7 mouse cellular contexts compared by ENCODE assay signal in the genomic region with DNA sequence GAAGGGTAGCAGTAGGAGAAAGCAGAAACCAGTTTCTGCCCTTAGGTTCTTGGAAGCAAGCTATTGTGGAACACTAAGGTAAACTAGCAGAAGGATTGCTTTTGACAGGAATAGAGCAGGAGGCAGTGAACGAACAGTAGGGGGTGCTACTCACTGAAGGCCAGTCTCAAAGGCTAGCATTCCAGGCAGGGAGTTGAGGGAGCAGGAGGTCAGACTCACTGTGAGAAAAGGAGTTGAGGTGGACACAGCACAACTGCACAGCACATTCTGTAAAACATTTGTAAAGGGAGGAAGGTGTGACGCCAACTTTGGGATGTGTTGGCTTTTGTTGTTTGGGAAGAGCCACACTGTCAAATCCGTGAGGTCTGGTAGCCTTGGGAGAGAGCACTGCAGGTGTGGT. TPM values are rescaled to one million over a fixed set of nuclear protein-coding genes. Genes with fewer than 3 reads are reported as not detected.
DNase-seq lines count a peak whose midpoint lies in the region; ATAC-seq and TF ChIP-seq lines count a peak whose summit lies in the region.

No protein-coding gene starts in this region.

- peak in 1 of 2 experiments; percentile 37 for DNase-seq in spleen, adult 2 months (ENCODE audit: low read depth in 1 of 2, low spot score in 2 of 2)
- no peak for DNase-seq in spleen, adult 12 weeks (ENCODE audit: low spot score)
- peak; percentile 66 for DNase-seq in adrenal gland, adult 8-10 months
- DNase-seq in embryo, embryonic 11.5 days (ENCODE audit: low read depth, low spot score), result peak; percentile 38
- peak; percentile 64 to 74 for DNase-seq in heart, postnatal 14 days
- DNase-seq in liver, embryonic 11.5 days (ENCODE audit: low spot score), result peak; percentile 34
- DNase-seq in retina, postnatal 1 day, result peak; percentile 75

- peak; percentile 34; the same call in 1 of the 2 replicates for TF ChIP-seq CTCF in spleen, adult 2 months (IDR thresholded peaks at IDR 0.05; ENCODE audit: extremely low read depth, insufficient read depth, insufficient read length, insufficient replicate concordance)

- 63% methylated on average over 3 of the region's 3 CpGs for WGBS in spleen, adult 2 months
- WGBS in liver, embryonic 11.5 days, result 47% methylated on average over 3 of the region's 3 CpGs

- H3K27me3 ChIP-seq in spleen, adult 2 months (ENCODE audit: control insufficient read depth, insufficient read depth, low read length), result no peaks in the 10 kb centered on the region
- no peaks in the 10 kb centered on the region for H3K27me3 ChIP-seq in liver, embryonic 11.5 days (replicated peaks; ENCODE audit: control insufficient read depth, insufficient read depth, low read length)

- H3K4me2 ChIP-seq in liver, embryonic 11.5 days, result no peak overlapping the region; the same call in 1 of the 2 replicates

- intact Hi-C loops in heart, postnatal 14 days (cut with DNase I), result loop anchor here (2.0 to 5.0 kb wide), 3 partner anchors 79 to 122 kb away; no protein-coding TSS in a partner anchor

- no peaks in the 10 kb centered on the region for H3K9me3 ChIP-seq in liver, embryonic 11.5 days (ENCODE audit: control insufficient read depth, low read length)

- no peak for TF ChIP-seq POLR2A in spleen, adult 2 months (IDR thresholded peaks at IDR 0.05; ENCODE audit: low read depth, low read length)

- no peaks in the 10 kb centered on the region for H3K36me3 ChIP-seq in spleen, adult 2 months (ENCODE audit: control insufficient read depth, insufficient read depth, low read length)
- H3K36me3 ChIP-seq in liver, embryonic 11.5 days (ENCODE audit: control insufficient read depth, insufficient read depth, low read length), result no peaks in the 10 kb centered on the region

- no peak overlapping the region for H3K9ac ChIP-seq in liver, embryonic 11.5 days (ENCODE audit: low read depth, low read length)

- peaks cover 11% of the 10 kb centered on the region; the same call in 1 of the 2 replicates for H3K4me1 ChIP-seq in spleen, adult 2 months (ENCODE audit: control insufficient read depth, insufficient read depth, insufficient read length)
- peaks cover 11% of the 10 kb centered on the region for H3K4me1 ChIP-seq in liver, embryonic 11.5 days (replicated peaks; ENCODE audit: control insufficient read depth, insufficient read depth, low read length)

- no peak overlapping the region for H3K27ac ChIP-seq in spleen, adult 2 months (ENCODE audit: insufficient read depth, low read length)
- H3K27ac ChIP-seq in liver, embryonic 11.5 days (ENCODE audit: low read depth, low read length), result no peak overlapping the region

- no peak overlapping the region for H3K4me3 ChIP-seq in spleen, adult 2 months (ENCODE audit: extremely low read depth, insufficient read depth, insufficient read length)
- no peak overlapping the region for H3K4me3 ChIP-seq in liver, embryonic 11.5 days (ENCODE audit: low read depth, low read length)

- ATAC-seq in liver, embryonic 11.5 days (replicated peaks; ENCODE audit: low FRiP score), result no peak

RNA-seq across cellular contexts. Expression of a gene that starts 3.0 kb away (rescaled TPM):
- 36.2 and 41.9 TPM in 2 replicates for polyA plus RNA-seq in spleen, adult 2 months (2012; rRNA removed)
- 100 to 1,000 TPM; 153 to 206 (median 181) TPM for total RNA-seq in adrenal gland, adult 8-10 months (2022)
- 100 to 1,000 TPM; 173 to 206 TPM for total RNA-seq in heart, postnatal 14 days (2021)
- 27.0 and 34.1 TPM in 2 replicates for polyA plus RNA-seq in liver, embryonic 11.5 days (2014; fragmentation: Nextera tagmentation; extraction: Ambion mirVana)
